ENCODE assay signal across 10 mouse cellular contexts in the genomic region with DNA sequence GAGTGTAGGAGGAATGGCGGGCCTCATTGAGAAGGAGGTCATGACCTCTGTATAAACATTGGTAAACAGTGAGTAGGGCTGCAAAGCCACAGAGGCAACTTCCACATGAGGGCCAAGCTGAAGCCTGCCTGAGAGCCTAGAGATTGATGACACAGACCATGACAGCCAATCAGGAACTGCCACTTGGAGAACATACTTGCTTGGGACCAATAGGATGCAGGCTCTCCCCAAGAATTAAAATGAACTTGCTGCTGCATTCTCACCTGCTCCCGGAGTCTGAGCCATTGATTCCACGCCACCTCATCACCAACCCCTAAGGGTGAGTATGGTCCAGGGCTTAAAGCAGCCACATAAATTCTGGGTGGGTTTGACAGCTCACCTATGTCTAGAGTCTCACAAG.
A peak's percentile ranks its signal among the peaks of the same experiment; 100 is the strongest.
DNase-seq lines count a peak whose midpoint lies in the region; ATAC-seq and TF ChIP-seq lines count a peak whose summit lies in the region.
"Had no signal": no experiment of that assay in that cellular context is flagged by ENCODE, and none has a peak within 500 bp of the region (broad histone marks: within the 10 kb centered on the region; RNA-seq: fewer than 3 reads in every experiment).

No protein-coding gene starts in this region.

- no peaks in the 10 kb centered on the region for H3K27me3 ChIP-seq in kidney, postnatal 0 days (ENCODE audit: insufficient read depth, low read length)
- H3K27me3 ChIP-seq in embryonic facial prominence, embryonic 11.5 days (ENCODE audit: control insufficient read depth, insufficient read depth, low read length), result no peaks in the 10 kb centered on the region
- no peaks in the 10 kb centered on the region for H3K27me3 ChIP-seq in stomach, postnatal 0 days (ENCODE audit: control insufficient read depth, insufficient read depth, low read length)
- H3K27me3 ChIP-seq: midbrain, embryonic 12.5 days had no signal

- no peaks in the 10 kb centered on the region for H3K9me3 ChIP-seq in kidney, postnatal 0 days (replicated peaks; ENCODE audit: low read length)
- no peaks in the 10 kb centered on the region for H3K9me3 ChIP-seq in embryonic facial prominence, embryonic 11.5 days (replicated peaks; ENCODE audit: control insufficient read depth, low read length)
- H3K9me3 ChIP-seq in stomach, postnatal 0 days (ENCODE audit: control insufficient read depth, low read length), result no peaks in the 10 kb centered on the region
- H3K9me3 ChIP-seq: midbrain, embryonic 12.5 days had no signal

- ATAC-seq in kidney, postnatal 0 days (replicated peaks; ENCODE audit: low FRiP score, low read depth), result peak; percentile 46; the same call in 1 of the 2 replicates
- no peak; the same call in 1 of the 2 replicates for ATAC-seq in embryonic facial prominence, embryonic 11.5 days (replicated peaks; ENCODE audit: insufficient number of reproducible peaks, low FRiP score, low TSS enrichment, low read depth)
- 0 out of 2 replicates have a peak, but pooled peaks have one; percentile 56 for ATAC-seq in stomach, postnatal 0 days (ENCODE audit: low FRiP score, low TSS enrichment)

- no peaks in the 10 kb centered on the region for H3K4me1 ChIP-seq in kidney, postnatal 0 days (replicated peaks; ENCODE audit: insufficient read depth, low read length)
- no peaks in the 10 kb centered on the region for H3K4me1 ChIP-seq in embryonic facial prominence, embryonic 11.5 days (ENCODE audit: control insufficient read depth, insufficient read depth, low read length)
- H3K4me1 ChIP-seq in stomach, postnatal 0 days (replicated peaks; ENCODE audit: control insufficient read depth, insufficient read depth), result no peaks in the 10 kb centered on the region
- H3K4me1 ChIP-seq: midbrain, embryonic 12.5 days had no signal

- no peak for TF ChIP-seq EP300 in stomach, postnatal 0 days (optimal IDR thresholded peaks at IDR 0.05)

- no peak overlapping the region for H3K27ac ChIP-seq in kidney, postnatal 0 days
- no peak overlapping the region for H3K27ac ChIP-seq in embryonic facial prominence, embryonic 11.5 days (replicated peaks; ENCODE audit: low read depth, low read length)
- H3K27ac ChIP-seq in stomach, postnatal 0 days (replicated peaks), result no peak overlapping the region
- H3K27ac ChIP-seq in gastrocnemius, adult 2 months, result no peak overlapping the region
- H3K27ac ChIP-seq: midbrain, embryonic 12.5 days had no signal

- no peak overlapping the region for H3K9ac ChIP-seq in kidney, postnatal 0 days (ENCODE audit: low read depth, low read length)
- no peak overlapping the region for H3K9ac ChIP-seq in embryonic facial prominence, embryonic 11.5 days (replicated peaks; ENCODE audit: low read length)
- H3K9ac ChIP-seq in stomach, postnatal 0 days (ENCODE audit: low read length), result no peak overlapping the region
- H3K9ac ChIP-seq: midbrain, embryonic 12.5 days had no signal

- TF ChIP-seq CTCF in kidney, postnatal 0 days (IDR thresholded peaks at IDR 0.05; ENCODE audit: low read depth), result no peak
- no peak for TF ChIP-seq CTCF in stomach, postnatal 0 days (IDR thresholded peaks at IDR 0.05; ENCODE audit: low read depth)
- TF ChIP-seq CTCF in gastrocnemius, adult 2 months (IDR thresholded peaks at IDR 0.05), result no peak

- intact Hi-C loops in gastrocnemius, adult 2 months (cut with DNase I), result no loop called here

- H3K36me3 ChIP-seq in kidney, postnatal 0 days (ENCODE audit: insufficient read depth, low read length), result no peaks in the 10 kb centered on the region
- no peaks in the 10 kb centered on the region for H3K36me3 ChIP-seq in embryonic facial prominence, embryonic 11.5 days (replicated peaks; ENCODE audit: control insufficient read depth, insufficient read depth, low read depth, low read length)
- H3K36me3 ChIP-seq in stomach, postnatal 0 days (ENCODE audit: control insufficient read depth, insufficient read depth, low read length), result no peaks in the 10 kb centered on the region
- H3K36me3 ChIP-seq: midbrain, embryonic 12.5 days had no signal

- 64% methylated on average over 3 of the region's 3 CpGs for WGBS in kidney, postnatal 0 days
- WGBS in embryonic facial prominence, embryonic 11.5 days, result 67% methylated on average over 3 of the region's 3 CpGs
- WGBS in stomach, postnatal 0 days, result 50% methylated on average over 3 of the region's 3 CpGs

- DNase-seq in kidney, postnatal 0 days (ENCODE audit: low spot score), result peak; percentile 29
- no peak for DNase-seq in kidney, adult 9 months
- DNase-seq in Muller cell, postnatal 12 days (ENCODE audit: inconsistent ontology term), result peak; percentile 42
- peak; percentile 35 for DNase-seq in embryonic facial prominence, embryonic 11.5 days (ENCODE audit: low spot score)
- peak; percentile 20 for DNase-seq in stomach, postnatal 0 days (ENCODE audit: low spot score)
- no peak for DNase-seq in urinary bladder, postnatal 14 days (ENCODE audit: low spot score)
- no peak for DNase-seq in cerebellum, adult 11 months
- no peak for DNase-seq in gastrocnemius, adult 2 months
- DNase-seq: heart, postnatal 14 days had no signal

- H3K4me3 ChIP-seq in kidney, postnatal 0 days (replicated peaks; ENCODE audit: low read depth, low read length), result no peak overlapping the region
- H3K4me3 ChIP-seq in embryonic facial prominence, embryonic 11.5 days (ENCODE audit: low read depth, low read length), result no peak overlapping the region
- H3K4me3 ChIP-seq in stomach, postnatal 0 days (ENCODE audit: low read depth, low read length), result no peak overlapping the region
- H3K4me3 ChIP-seq in gastrocnemius, adult 2 months, result no peak overlapping the region
- H3K4me3 ChIP-seq: midbrain, embryonic 12.5 days had no signal

- no peak overlapping the region for H3K4me2 ChIP-seq in kidney, postnatal 0 days (ENCODE audit: low read length)
- no peak overlapping the region for H3K4me2 ChIP-seq in embryonic facial prominence, embryonic 11.5 days (ENCODE audit: low read depth, low read length)
- H3K4me2 ChIP-seq in stomach, postnatal 0 days (replicated peaks; ENCODE audit: low read depth), result no peak overlapping the region
- H3K4me2 ChIP-seq: midbrain, embryonic 12.5 days had no signal

Comparison
In these comparisons a context has a peak if more than half of its experiments do, and no peak if none do; other contexts are left out.
1. DNase-seq: peak in kidney, postnatal 0 days (single experiment), Muller cell, postnatal 12 days (single experiment), embryonic facial prominence, embryonic 11.5 days (single experiment) and stomach, postnatal 0 days (single experiment); none in kidney, adult 9 months (single experiment), urinary bladder, postnatal 14 days (single experiment), cerebellum, adult 11 months (single experiment) and gastrocnemius, adult 2 months (single experiment).